Mouse (Mus musculus) right cerebral cortex, postnatal 4 days (tissue): ENCODE measurements around the gene Rmdn3.

Experiments
- DNase-seq: peaks from one replicate; pipeline ENCODE4 v3.0.0-alpha.2; 2022

Rmdn3 gene

GRCm38 (mm10) chr2:119166901-119167865 is 10.3 kb upstream of the Rmdn3 start, which contains the start of gene Gchfr:
Gene Gchfr (plus strand): TSS chr2:119167773.
- peak; percentile 38 for DNase-seq

GRCm38 (mm10) chr2:119165401-119165800 is 8.6 kb upstream of the Rmdn3 start:
- DNase-seq = no peak

GRCm38 (mm10) chr2:119163999-119164398 is 7.2 kb upstream of the Rmdn3 start:
- no peak for DNase-seq

GRCm38 (mm10) chr2:119163135-119163534 is 6.3 kb upstream of the Rmdn3 start:
- no peak for DNase-seq

GRCm38 (mm10) chr2:119161247-119161646 is 4.4 kb upstream of the Rmdn3 start:
- no peak for DNase-seq

- no peak for DNase-seq
These were observed 1.0 kb upstream of the Rmdn3 start for GRCm38 (mm10) chr2:119157836-119158235.

- no peak for DNase-seq
These were observed 653 bp downstream of the Rmdn3 start for GRCm38 (mm10) chr2:119156081-119156680.

GRCm38 (mm10) chr2:119155388-119155787 is 1.4 kb downstream of the Rmdn3 start:
- no peak for DNase-seq

- no peak for DNase-seq
These were observed 2.2 kb downstream of the Rmdn3 start for GRCm38 (mm10) chr2:119154683-119155082.

- no peak for DNase-seq
These were observed 4.6 kb downstream of the Rmdn3 start for GRCm38 (mm10) chr2:119152255-119152654.

- no peak for DNase-seq
These were observed 9.1 kb downstream of the Rmdn3 start for GRCm38 (mm10) chr2:119147775-119148174.

GRCm38 (mm10) chr2:119147160-119147678 is 9.6 kb downstream of the Rmdn3 start:
- no peak for DNase-seq

GRCm38 (mm10) chr2:119146435-119146834 is 10.4 kb downstream of the Rmdn3 start:
- DNase-seq = no peak

GRCm38 (mm10) chr2:119145199-119145598 is 11.6 kb downstream of the Rmdn3 start:
- no peak for DNase-seq

GRCm38 (mm10) chr2:119136346-119136898 is 20.4 kb downstream of the Rmdn3 start:
- no peak for DNase-seq

GRCm38 (mm10) chr2:119113121-119113925 is 43.5 kb downstream of the Rmdn3 start:
- no peak for DNase-seq

- DNase-seq = peak; percentile 80
These were observed 44.3 kb downstream of the Rmdn3 start, which contains the start of gene Rad51 for GRCm38 (mm10) chr2:119112438-119113112. Gene Rad51 (plus strand): TSS chr2:119112793.

- DNase-seq = no peak
These were observed 45.8 kb downstream of the Rmdn3 start for GRCm38 (mm10) chr2:119111060-119111459.

GRCm38 (mm10) chr2:119108554-119108953 is 48.3 kb downstream of the Rmdn3 start:
- no peak for DNase-seq

- no peak for DNase-seq
These were observed 50.3 kb downstream of the Rmdn3 start for GRCm38 (mm10) chr2:119106583-119106982.

GRCm38 (mm10) chr2:119101552-119101951 is 55.3 kb downstream of the Rmdn3 start:
- no peak for DNase-seq
